Mouse (Mus musculus) heart, embryonic 14.5 days (tissue): ENCODE measurements at regions not wholly inside any gene's neighbourhood (a gene's known extent, or its start where the extent isn't known, plus 50 kb on each side); places are given as distances from the start of the nearest gene placed in this dataset.

ENCODE experiments used
- ATAC-seq: fragments of 200-750 bp; cut with Nextera tagmentation; 2 replicates; pipeline ENCODE4 v1.8.0; 2017; ENCODE audit warnings: low read depth, moderate TSS enrichment; ENCODE audit not compliant: insufficient number of reproducible peaks, insufficient read depth, low FRiP score
- H3K27ac ChIP-seq, 2 experiments: fragments of 200-500 bp in 1 of 2; fragments of 300-500 bp in 1 of 2; sonication (generic) in 1 of 2; replicated peaks in 1 of 2; 2 replicates each; pipeline ENCODE4 v1.5.1; 2012 to 2014; ENCODE audit warnings: low read depth in 2 of 2, low read length in 2 of 2, control low read depth in 1 of 2, mild to moderate bottlenecking in 1 of 2, mixed read lengths in 1 of 2; ENCODE audit not compliant: control insufficient read depth in 1 of 2, insufficient read depth in 1 of 2
- H3K27me3 ChIP-seq: fragments of 300-500 bp; sonication (generic); 2 replicates; pipeline ENCODE4 v1.6.1; 2014; ENCODE audit warnings: mild to moderate bottlenecking, low read length, control low read depth; ENCODE audit not compliant: control insufficient read depth, insufficient read depth
- H3K36me3 ChIP-seq: fragments of 300-500 bp; sonication (generic); 2 replicates; pipeline ENCODE4 v1.6.1; 2014; ENCODE audit warnings: mild to moderate bottlenecking, control low read depth, low read length, mixed read lengths; ENCODE audit not compliant: control insufficient read depth, insufficient read depth
- H3K4me1 ChIP-seq, 2 experiments: fragments of 200-500 bp in 1 of 2; fragments of 300-500 bp in 1 of 2; sonication (generic) in 1 of 2; 2 replicates each; pipeline ENCODE4 v1.6.1; 2012 to 2014; ENCODE audit warnings: low read length in 2 of 2, control low read depth in 1 of 2, mixed read lengths in 1 of 2; ENCODE audit not compliant: control insufficient read depth in 2 of 2, insufficient read depth in 2 of 2
- H3K4me2 ChIP-seq: fragments of 300-500 bp; sonication (generic); 2 replicates; pipeline ENCODE4 v1.6.1; 2014; ENCODE audit warnings: mild to moderate bottlenecking, low read length
- H3K4me3 ChIP-seq, 2 experiments: fragments of 200-500 bp in 1 of 2; fragments of 300-500 bp in 1 of 2; sonication (generic) in 1 of 2; 2 replicates each; pipeline ENCODE4 v1.5.1; 2012 to 2014; ENCODE audit warnings: low read length in 2 of 2, mild to moderate bottlenecking in 2 of 2, control low read depth in 1 of 2, low read depth in 1 of 2, moderate library complexity in 1 of 2; ENCODE audit not compliant: control insufficient read depth in 1 of 2, insufficient read depth in 1 of 2
- H3K9ac ChIP-seq: fragments of 300-500 bp; sonication (generic); 2 replicates; pipeline ENCODE4 v1.6.1; 2014; ENCODE audit warnings: mild to moderate bottlenecking, low read length
- H3K9me3 ChIP-seq: fragments of 300-500 bp; sonication (generic); 2 replicates; pipeline ENCODE4 v1.6.1; 2016; ENCODE audit warnings: low read length, control low read depth; ENCODE audit not compliant: control insufficient read depth
- WGBS: fragments of 180-500 bp; shearing (Covaris S2); extraction: QIAGEN DNeasy Blood & Tissue Kit; methylation state at CpG from one replicate; pipeline ENCODE4 v1.1.7; 2014; 5-methylcytosine and 5-hydroxymethylcytosine counted together

GRCm38 (mm10) chr3:34764559-34764958, 114.4 kb downstream of the Sox2 start:
- Histone ChIP-seq H3K4me3 (no peak overlapping the region), H3K4me2 (no peak overlapping the region), H3K27ac (no peak overlapping the region), H3K4me1 (no peaks in the 10 kb centered on the region), H3K9ac (no peak overlapping the region), H3K27me3 (no peaks in the 10 kb centered on the region), H3K9me3 (no peaks in the 10 kb centered on the region), H3K36me3 (no peaks in the 10 kb centered on the region)
- ATAC-seq, result no peak
- WGBS, result 56% methylated on average over 2 of the region's 2 CpGs

DNA sequence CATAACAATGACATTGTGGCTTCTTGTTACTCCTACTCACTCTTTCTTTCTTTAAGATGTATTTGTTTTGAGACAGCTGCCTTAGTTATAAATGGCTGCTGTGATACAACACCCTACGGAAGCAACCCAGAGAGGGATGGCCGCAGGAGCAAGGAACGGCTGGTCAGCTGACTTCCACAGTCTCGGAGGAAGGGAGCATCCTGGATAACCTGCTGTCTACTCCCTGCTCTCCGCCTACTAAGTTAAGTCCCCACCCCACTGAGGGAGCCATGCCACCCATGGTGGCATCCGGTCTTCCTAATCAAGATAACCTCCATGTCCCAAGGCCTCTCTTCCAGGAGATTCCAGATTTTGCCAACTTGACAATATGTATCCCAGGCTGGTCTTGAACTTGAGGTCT, 114.9 kb downstream of the Sox2 start:
- WGBS, result 76% methylated on average over 6 of the region's 6 CpGs
- H3K27me3 ChIP-seq, result no peaks in the 10 kb centered on the region
- H3K4me3 ChIP-seq, result no peak overlapping the region
- H3K4me2 ChIP-seq, result no peak overlapping the region
- no peaks in the 10 kb centered on the region for H3K36me3 ChIP-seq
- no peaks in the 10 kb centered on the region for H3K4me1 ChIP-seq
- no peak overlapping the region for H3K9ac ChIP-seq
- no peaks in the 10 kb centered on the region for H3K9me3 ChIP-seq
- H3K27ac ChIP-seq, result no peak overlapping the region
- ATAC-seq, result no peak

DNA sequence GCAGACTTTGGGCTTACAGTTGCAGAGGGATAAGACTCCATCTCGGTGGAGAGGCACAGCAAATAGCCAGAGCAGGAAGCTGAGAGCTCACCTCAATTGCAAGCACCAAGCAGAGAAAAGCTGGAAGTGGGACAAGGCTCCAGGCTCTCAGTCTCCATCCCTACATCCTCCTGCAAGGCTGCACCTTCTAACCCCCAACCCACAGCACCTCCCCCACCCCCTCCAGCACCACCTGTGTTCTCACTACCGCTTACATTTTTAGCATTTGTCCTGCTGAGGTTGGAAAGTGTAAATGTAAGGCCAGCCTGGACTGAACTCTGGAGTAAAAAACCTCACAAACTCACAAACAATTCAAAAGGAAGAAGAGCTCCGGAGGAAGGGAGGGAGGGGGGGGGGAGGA, 119.6 kb downstream of the Sox2 start:
- no peak for ATAC-seq
- peaks cover 3 to 7% of the 10 kb centered on the region in 2 experiments; a peak in 2 of 4 replicates for H3K4me1 ChIP-seq
- H3K9me3 ChIP-seq, result no peaks in the 10 kb centered on the region
- H3K4me2 ChIP-seq, result no peak overlapping the region
- H3K27me3 ChIP-seq, result no peaks in the 10 kb centered on the region
- H3K9ac ChIP-seq, result no peak overlapping the region
- 20% methylated on average over 3 of the region's 3 CpGs for WGBS
- no peak overlapping the region for H3K4me3 ChIP-seq
- H3K27ac ChIP-seq, result no peak overlapping the region
- no peaks in the 10 kb centered on the region for H3K36me3 ChIP-seq

DNA sequence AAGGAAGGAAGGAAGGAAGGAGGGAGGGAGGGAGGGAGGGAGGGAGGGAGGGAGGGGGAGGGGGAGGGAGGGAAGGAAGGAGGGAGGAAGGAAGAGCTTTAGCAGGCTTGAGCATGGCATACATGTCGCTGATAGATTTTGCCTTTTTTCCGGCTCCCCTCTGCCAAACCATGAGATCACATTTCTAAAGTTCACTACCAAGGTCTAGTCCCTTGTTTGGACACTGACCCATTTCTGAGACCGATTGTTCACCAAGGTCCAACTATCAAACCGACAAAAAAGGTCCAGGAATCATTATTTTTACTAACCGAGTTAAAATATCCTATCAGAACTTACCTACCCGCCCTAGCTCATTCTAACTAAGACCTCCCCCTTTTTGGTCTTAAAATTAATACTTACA, 120.1 kb downstream of the Sox2 start:
- H3K4me1 ChIP-seq, result peaks cover 3 to 7% of the 10 kb centered on the region in 2 experiments; a peak in 2 of 4 replicates
- no peaks in the 10 kb centered on the region for H3K9me3 ChIP-seq
- H3K36me3 ChIP-seq, result no peaks in the 10 kb centered on the region
- H3K27ac ChIP-seq, result no peak overlapping the region
- H3K9ac ChIP-seq, result no peak overlapping the region
- no peaks in the 10 kb centered on the region for H3K27me3 ChIP-seq
- no peak overlapping the region for H3K4me3 ChIP-seq
- no peak for ATAC-seq
- WGBS, result 77% methylated on average over 6 of the region's 6 CpGs
- H3K4me2 ChIP-seq, result no peak overlapping the region

GRCm38 (mm10) chr3:34772035-34772434, 121.8 kb downstream of the Sox2 start:
- no peak overlapping the region for H3K9ac ChIP-seq
- WGBS, result 72% methylated on average over 3 of the region's 3 CpGs
- H3K36me3 ChIP-seq, result no peaks in the 10 kb centered on the region
- H3K4me1 ChIP-seq, result peaks cover 3 to 7% of the 10 kb centered on the region in 2 experiments; a peak in 2 of 4 replicates
- H3K27me3 ChIP-seq, result no peaks in the 10 kb centered on the region
- no peak overlapping the region for H3K4me3 ChIP-seq
- no peaks in the 10 kb centered on the region for H3K9me3 ChIP-seq
- no peak for ATAC-seq
- no peak overlapping the region for H3K27ac ChIP-seq
- H3K4me2 ChIP-seq, result no peak overlapping the region

DNA sequence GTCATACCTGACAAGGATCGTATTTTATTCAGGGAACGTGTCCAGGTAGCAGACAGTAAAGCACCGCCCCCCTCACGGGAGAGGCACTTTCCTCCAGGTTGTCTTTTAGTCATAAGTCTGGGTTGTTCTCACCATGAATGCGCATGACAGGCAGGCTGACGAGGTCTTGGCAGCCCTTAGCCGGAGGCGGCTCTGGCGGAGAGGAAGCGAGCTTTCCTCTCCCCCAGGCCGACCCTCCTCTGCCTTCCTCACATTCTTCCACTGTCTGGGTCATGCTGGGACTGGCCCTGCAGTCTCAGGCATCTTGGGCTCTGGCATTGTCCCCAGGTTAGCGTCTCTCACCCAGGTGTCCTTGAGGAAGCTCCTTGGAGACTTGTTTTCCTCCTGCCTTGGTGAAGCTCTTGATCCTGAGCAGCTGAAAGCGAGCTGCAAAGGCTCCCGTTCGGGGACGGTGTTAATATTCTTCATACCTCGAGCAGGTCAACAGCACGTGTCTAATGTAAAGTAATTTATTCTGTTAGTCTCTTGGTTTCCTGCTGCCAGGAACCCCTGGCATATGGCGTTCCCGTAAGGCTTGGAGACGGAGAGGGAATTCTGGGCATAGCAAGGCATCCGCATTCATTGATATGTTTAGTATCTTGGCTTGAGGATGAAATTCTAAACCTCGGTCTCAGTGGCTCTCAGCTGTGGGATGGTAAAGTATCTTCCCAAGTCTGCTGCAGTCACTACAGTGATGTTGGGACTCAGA, 123.6 kb downstream of the Sox2 start:
- H3K4me1 ChIP-seq, result peaks cover 3 to 7% of the 10 kb centered on the region in 2 experiments; a peak in 2 of 4 replicates
- H3K4me3 ChIP-seq, result peak overlapping the region; percentile 16 to 19; a peak in 3 of 4 replicates
- H3K27me3 ChIP-seq, result no peaks in the 10 kb centered on the region
- no peaks in the 10 kb centered on the region for H3K36me3 ChIP-seq
- 0 out of 2 replicates have a peak overlapping the region, but pooled peaks have one; percentile 25 for H3K9ac ChIP-seq
- H3K27ac ChIP-seq, result no peak overlapping the region
- no peak; the same call in 1 of the 2 replicates for ATAC-seq
- no peaks in the 10 kb centered on the region for H3K9me3 ChIP-seq
- peak overlapping the region; percentile 56 for H3K4me2 ChIP-seq
- 20% methylated on average over 23 of the region's 23 CpGs for WGBS

DNA sequence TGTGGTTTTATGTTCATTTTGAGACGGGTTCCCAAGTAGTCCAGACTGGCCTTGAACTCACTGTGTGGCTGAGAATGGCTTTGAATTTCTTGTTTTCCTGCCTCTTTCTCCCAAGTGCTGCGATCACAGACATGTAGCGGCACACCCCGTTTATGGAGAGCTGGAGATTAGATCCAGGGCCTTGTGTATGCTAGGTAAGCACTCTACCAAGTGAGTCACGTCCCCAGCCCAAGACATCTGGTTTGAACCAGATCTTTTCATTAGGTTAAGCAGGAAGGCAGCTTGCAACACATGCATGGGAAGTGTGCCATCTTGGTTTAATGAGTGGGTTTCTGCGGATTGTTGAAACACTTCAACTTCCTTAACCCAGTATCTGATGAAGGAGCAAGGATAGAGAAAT, 131.6 kb downstream of the Sox2 start:
- no peak overlapping the region for H3K27ac ChIP-seq
- H3K4me1 ChIP-seq, result no peaks in the 10 kb centered on the region
- no peak overlapping the region for H3K9ac ChIP-seq
- H3K36me3 ChIP-seq, result no peaks in the 10 kb centered on the region
- 84% methylated on average over 6 of the region's 6 CpGs for WGBS
- no peak overlapping the region for H3K4me2 ChIP-seq
- ATAC-seq, result no peak
- no peaks in the 10 kb centered on the region for H3K9me3 ChIP-seq
- no peaks in the 10 kb centered on the region for H3K27me3 ChIP-seq
- no peak overlapping the region for H3K4me3 ChIP-seq

DNA sequence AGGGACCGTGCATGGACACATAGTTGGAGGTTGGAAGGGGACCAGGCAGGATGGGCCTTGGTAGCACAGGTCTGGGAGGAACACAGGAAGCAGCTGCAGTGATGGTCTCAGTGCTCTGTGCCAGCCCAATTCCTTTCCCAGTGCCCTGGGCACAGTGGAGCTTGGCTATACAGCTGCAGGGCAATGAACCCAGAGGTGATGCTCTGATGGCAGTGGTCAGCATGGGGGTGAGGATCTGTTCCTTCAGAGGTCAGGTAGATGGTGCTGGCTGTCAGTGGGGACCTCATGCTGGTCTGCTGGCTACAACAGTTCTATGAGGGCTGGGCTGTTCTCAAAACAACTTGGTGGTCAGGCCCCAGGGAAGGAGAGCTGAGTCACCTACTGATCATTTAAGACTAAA, 133.2 kb downstream of the Sox2 start:
- no peaks in the 10 kb centered on the region for H3K9me3 ChIP-seq
- no peak overlapping the region for H3K4me2 ChIP-seq
- 88% methylated on average over 1 of the region's 1 CpGs for WGBS
- H3K27ac ChIP-seq, result no peak overlapping the region
- H3K36me3 ChIP-seq, result no peaks in the 10 kb centered on the region
- H3K4me1 ChIP-seq, result no peaks in the 10 kb centered on the region
- no peak for ATAC-seq
- H3K27me3 ChIP-seq, result no peaks in the 10 kb centered on the region
- H3K9ac ChIP-seq, result no peak overlapping the region
- H3K4me3 ChIP-seq, result no peak overlapping the region
